Comparison of ENCODE assay signal across 21 mouse cellular contexts in the genomic region with DNA sequence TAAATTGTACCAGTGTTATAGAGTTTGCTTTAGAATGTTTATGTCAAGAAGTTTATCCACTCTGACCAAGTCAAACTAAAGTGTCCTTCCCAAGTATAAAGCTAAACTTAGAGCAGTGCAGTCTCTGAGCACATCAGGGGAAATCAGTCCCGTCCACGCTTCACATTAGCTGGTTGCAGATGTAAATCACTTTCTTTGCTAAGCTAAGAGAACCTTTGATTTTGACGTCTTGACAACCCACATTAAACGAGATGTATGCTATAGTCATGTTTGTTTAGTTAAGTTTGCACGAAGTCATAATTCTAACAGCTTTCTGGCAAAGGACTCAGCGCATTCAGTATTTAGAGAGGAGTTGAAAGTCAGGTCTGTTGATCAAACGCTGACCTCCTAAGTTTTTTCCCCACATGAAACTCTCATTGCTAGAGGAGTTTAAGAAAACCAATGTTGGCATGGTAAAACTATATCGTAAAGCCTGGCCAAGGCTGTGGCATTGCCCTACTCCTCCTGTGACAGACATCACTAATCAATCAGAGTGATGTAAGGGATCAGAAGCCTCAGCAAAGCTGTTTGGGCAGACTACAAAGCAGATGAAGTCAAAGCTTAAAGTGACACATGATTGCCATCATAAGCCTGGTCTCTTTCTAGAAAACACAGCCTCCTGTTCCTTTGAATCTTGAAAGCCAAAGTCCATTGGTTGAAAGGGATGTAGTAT.
DNase-seq lines count a peak whose midpoint lies in the region; ATAC-seq and TF ChIP-seq lines count a peak whose summit lies in the region.
"Had no signal": no experiment of that assay in that cellular context is flagged by ENCODE, and none has a peak within 500 bp of the region (broad histone marks: within the 10 kb centered on the region; RNA-seq: fewer than 3 reads in every experiment).

No protein-coding gene starts in this region.

- H3K36me3 ChIP-seq in intestine, embryonic 15.5 days: no peaks in the 10 kb centered on the region
- no peaks in the 10 kb centered on the region for H3K36me3 ChIP-seq in intestine, postnatal 0 days (ENCODE audit: control insufficient read depth, insufficient read depth)
- H3K36me3 ChIP-seq in kidney, postnatal 0 days (ENCODE audit: insufficient read depth, low read length): no peaks in the 10 kb centered on the region
- H3K36me3 ChIP-seq in lung, postnatal 0 days (ENCODE audit: insufficient read depth, low read length): no peaks in the 10 kb centered on the region
- no peaks in the 10 kb centered on the region for H3K36me3 ChIP-seq in stomach, embryonic 15.5 days
- H3K36me3 ChIP-seq: forebrain, embryonic 15.5 days; heart, embryonic 15.5 days; hindbrain, embryonic 13.5 days had no signal

- H3K4me2 ChIP-seq in intestine, embryonic 15.5 days (replicated peaks): no peak overlapping the region
- no peak overlapping the region for H3K4me2 ChIP-seq in intestine, postnatal 0 days (replicated peaks; ENCODE audit: low read depth)
- no peak overlapping the region for H3K4me2 ChIP-seq in kidney, postnatal 0 days (ENCODE audit: low read length)
- H3K4me2 ChIP-seq in lung, postnatal 0 days (replicated peaks; ENCODE audit: low read depth, low read length): no peak overlapping the region
- no peak overlapping the region for H3K4me2 ChIP-seq in stomach, embryonic 15.5 days
- H3K4me2 ChIP-seq: forebrain, embryonic 15.5 days; heart, embryonic 11.5 days; heart, embryonic 15.5 days; hindbrain, embryonic 13.5 days had no signal

- 35% methylated on average over 8 of the region's 8 CpGs for WGBS in intestine, embryonic 15.5 days
- 41% methylated on average over 8 of the region's 8 CpGs for WGBS in intestine, postnatal 0 days
- WGBS in kidney, postnatal 0 days: 28% methylated on average over 8 of the region's 8 CpGs
- WGBS in lung, postnatal 0 days: 31% methylated on average over 8 of the region's 8 CpGs
- WGBS in stomach, embryonic 15.5 days: 25% methylated on average over 8 of the region's 8 CpGs

- H3K9ac ChIP-seq in intestine, embryonic 15.5 days: no peak overlapping the region
- H3K9ac ChIP-seq in intestine, postnatal 0 days (ENCODE audit: low read depth, low read length): no peak overlapping the region
- no peak overlapping the region for H3K9ac ChIP-seq in kidney, postnatal 0 days (ENCODE audit: low read depth, low read length)
- H3K9ac ChIP-seq in lung, postnatal 0 days (replicated peaks; ENCODE audit: low read depth): no peak overlapping the region
- H3K9ac ChIP-seq in stomach, embryonic 15.5 days: no peak overlapping the region
- H3K9ac ChIP-seq: forebrain, embryonic 15.5 days; heart, embryonic 15.5 days; hindbrain, embryonic 13.5 days had no signal

- DNase-seq in kidney, postnatal 0 days (ENCODE audit: low spot score): peak; percentile 82
- DNase-seq in kidney, postnatal 36 days: no peak
- no peak for DNase-seq in lung, postnatal 0 days (ENCODE audit: low spot score)
- no peak for DNase-seq in lung, postnatal 25 days (ENCODE audit: low spot score)
- DNase-seq in thymus, postnatal 14 days: no peak
- DNase-seq: adrenal gland, adult 2 months; adrenal gland, postnatal 25 days; cerebellum, adult 18-20 months; cerebellum, adult 9-11 months; gastrocnemius, postnatal 36 days; heart, adult 18-20 months; heart, postnatal 14 days had no signal

- H3K27me3 ChIP-seq in intestine, embryonic 15.5 days (replicated peaks): no peaks in the 10 kb centered on the region
- H3K27me3 ChIP-seq in intestine, postnatal 0 days (replicated peaks; ENCODE audit: control insufficient read depth, insufficient read depth, low read length): no peaks in the 10 kb centered on the region
- no peaks in the 10 kb centered on the region for H3K27me3 ChIP-seq in kidney, postnatal 0 days (ENCODE audit: insufficient read depth, low read length)
- H3K27me3 ChIP-seq in lung, postnatal 0 days (replicated peaks; ENCODE audit: insufficient read depth, low read length): no peaks in the 10 kb centered on the region
- H3K27me3 ChIP-seq in stomach, embryonic 15.5 days (replicated peaks): no peaks in the 10 kb centered on the region
- H3K27me3 ChIP-seq: CH12.LX; forebrain, embryonic 15.5 days; heart, embryonic 15.5 days; hindbrain, embryonic 13.5 days had no signal

- no peak overlapping the region for H3K27ac ChIP-seq in intestine, embryonic 15.5 days
- no peak overlapping the region for H3K27ac ChIP-seq in intestine, postnatal 0 days (ENCODE audit: low read depth, low read length)
- no peak overlapping the region for H3K27ac ChIP-seq in kidney, postnatal 0 days
- H3K27ac ChIP-seq in lung, postnatal 0 days (ENCODE audit: low read length): no peak overlapping the region
- 0 out of 2 replicates have a peak overlapping the region, but pooled peaks have one; percentile 14 for H3K27ac ChIP-seq in stomach, embryonic 15.5 days
- H3K27ac ChIP-seq: embryonic facial prominence, embryonic 10.5 days; forebrain, embryonic 15.5 days; heart, embryonic 15.5 days; hindbrain, embryonic 13.5 days had no signal

- TF ChIP-seq CTCF in intestine, postnatal 0 days (IDR thresholded peaks at IDR 0.05; ENCODE audit: low read depth): no peak
- TF ChIP-seq CTCF in kidney, postnatal 0 days (IDR thresholded peaks at IDR 0.05; ENCODE audit: low read depth): no peak
- TF ChIP-seq CTCF in lung, postnatal 0 days (IDR thresholded peaks at IDR 0.05): no peak

- TF ChIP-seq EP300 in lung, postnatal 0 days (IDR thresholded peaks at IDR 0.05): no peak

- H3K4me1 ChIP-seq in intestine, embryonic 15.5 days (replicated peaks): 0 out of 2 replicates have a peak, but pooled peaks cover 3% of the 10 kb centered on the region
- 0 out of 2 replicates have a peak, but pooled peaks cover 5% of the 10 kb centered on the region for H3K4me1 ChIP-seq in intestine, postnatal 0 days (replicated peaks; ENCODE audit: control insufficient read depth, insufficient read depth, low read length)
- H3K4me1 ChIP-seq in kidney, postnatal 0 days (replicated peaks; ENCODE audit: insufficient read depth, low read length): no peaks in the 10 kb centered on the region
- H3K4me1 ChIP-seq in lung, postnatal 0 days (ENCODE audit: insufficient read depth, low read depth, low read length): no peaks in the 10 kb centered on the region
- peaks cover 9% of the 10 kb centered on the region for H3K4me1 ChIP-seq in stomach, embryonic 15.5 days
- H3K4me1 ChIP-seq: embryonic facial prominence, embryonic 10.5 days; forebrain, embryonic 15.5 days; hindbrain, embryonic 13.5 days had no signal

- no peak overlapping the region for H3K4me3 ChIP-seq in intestine, embryonic 15.5 days (replicated peaks)
- no peak overlapping the region for H3K4me3 ChIP-seq in intestine, postnatal 0 days (ENCODE audit: low read depth, low read length)
- H3K4me3 ChIP-seq in kidney, postnatal 0 days (replicated peaks; ENCODE audit: low read depth, low read length): no peak overlapping the region
- H3K4me3 ChIP-seq in lung, postnatal 0 days (ENCODE audit: low read depth, low read length): no peak overlapping the region
- H3K4me3 ChIP-seq in stomach, embryonic 15.5 days (replicated peaks): no peak overlapping the region
- H3K4me3 ChIP-seq: embryonic facial prominence, embryonic 10.5 days; forebrain, embryonic 15.5 days; heart, embryonic 15.5 days; hindbrain, embryonic 13.5 days had no signal

- 0 out of 2 replicates have a peak, but pooled peaks have one; percentile 17 for ATAC-seq in intestine, embryonic 15.5 days
- no peak for ATAC-seq in intestine, postnatal 0 days
- no peak; the same call in 1 of the 2 replicates for ATAC-seq in kidney, postnatal 0 days (replicated peaks; ENCODE audit: low FRiP score, low read depth)
- ATAC-seq in lung, postnatal 0 days: peak; percentile 21; the same call in 1 of the 2 replicates
- no peak; the same call in 1 of the 2 replicates for ATAC-seq in stomach, embryonic 15.5 days (ENCODE audit: insufficient read depth, low FRiP score, low read depth)
- ATAC-seq: forebrain, embryonic 15.5 days had no signal

- H3K9me3 ChIP-seq in intestine, embryonic 15.5 days: no peaks in the 10 kb centered on the region
- no peaks in the 10 kb centered on the region for H3K9me3 ChIP-seq in intestine, postnatal 0 days (ENCODE audit: control insufficient read depth)
- no peaks in the 10 kb centered on the region for H3K9me3 ChIP-seq in kidney, postnatal 0 days (replicated peaks; ENCODE audit: low read length)
- H3K9me3 ChIP-seq in lung, postnatal 0 days (ENCODE audit: low read length): no peaks in the 10 kb centered on the region
- no peaks in the 10 kb centered on the region for H3K9me3 ChIP-seq in stomach, embryonic 15.5 days
- H3K9me3 ChIP-seq: embryonic facial prominence, embryonic 10.5 days; forebrain, embryonic 15.5 days; heart, embryonic 15.5 days; hindbrain, embryonic 13.5 days had no signal

Comparison
In these comparisons a context has a peak if more than half of its experiments do, and no peak if none do; other contexts are left out.
1. ATAC-seq: peak in intestine, embryonic 15.5 days (single experiment) and lung, postnatal 0 days (single experiment); none in intestine, postnatal 0 days (single experiment), kidney, postnatal 0 days (single experiment) and stomach, embryonic 15.5 days (single experiment).